Mouse (Mus musculus): Measurements from ENCODE around the gene Ppfibp1. TPM values are rescaled to one million over a fixed set of nuclear protein-coding genes. Genes with fewer than 3 reads are reported as not detected.

The Ppfibp1 gene
- polyA plus RNA-seq, 1 experiment, result 3.4 TPM

DNA sequence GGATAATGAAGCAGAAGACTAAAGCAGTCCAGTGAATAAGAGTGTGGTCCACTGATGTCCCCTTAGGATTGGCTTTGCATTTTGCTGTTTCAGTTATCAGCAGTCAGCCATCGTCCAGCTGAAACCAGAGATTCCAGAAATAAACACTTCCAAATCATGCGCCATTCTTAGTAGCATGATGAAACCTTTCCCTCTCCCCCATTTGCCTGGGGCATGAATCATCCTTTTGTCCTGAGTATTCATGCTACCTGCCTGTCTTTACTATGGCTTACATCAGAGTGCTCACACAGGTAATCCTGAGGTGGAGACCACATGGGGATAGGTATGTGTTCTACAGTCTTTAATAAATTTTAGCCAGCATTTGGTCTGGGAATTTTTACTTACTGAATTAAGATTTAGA, 11.4 kb downstream of the Ppfibp1 start:
- Histone ChIP-seq H3K4me3 (replicated peaks) (peak overlapping the region; percentile 64), H3K27me3 (replicated peaks) (no peaks in the 10 kb centered on the region), H3K36me3 (replicated peaks; ENCODE audit: low read length) (peaks cover 32% of the 10 kb centered on the region), H3K9me3 (no peaks in the 10 kb centered on the region), H3K4me1 (peaks cover 82% of the 10 kb centered on the region)
- TF ChIP-seq FLI1 (IDR thresholded peaks at IDR 0.05; ENCODE audit: low read length), result no peak
- TF ChIP-seq GATA1 (IDR thresholded peaks at IDR 0.05; ENCODE audit: borderline replicate concordance, low read length), result no peak

GRCm38 (mm10) chr6:146901929-146902328, 13.6 kb downstream of the Ppfibp1 start:
- H3K4me3 ChIP-seq (replicated peaks), result no peak overlapping the region
- TF ChIP-seq FLI1 (IDR thresholded peaks at IDR 0.05; ENCODE audit: low read length), result no peak
- no peak for TF ChIP-seq GATA1 (IDR thresholded peaks at IDR 0.05; ENCODE audit: borderline replicate concordance, low read length)

DNA sequence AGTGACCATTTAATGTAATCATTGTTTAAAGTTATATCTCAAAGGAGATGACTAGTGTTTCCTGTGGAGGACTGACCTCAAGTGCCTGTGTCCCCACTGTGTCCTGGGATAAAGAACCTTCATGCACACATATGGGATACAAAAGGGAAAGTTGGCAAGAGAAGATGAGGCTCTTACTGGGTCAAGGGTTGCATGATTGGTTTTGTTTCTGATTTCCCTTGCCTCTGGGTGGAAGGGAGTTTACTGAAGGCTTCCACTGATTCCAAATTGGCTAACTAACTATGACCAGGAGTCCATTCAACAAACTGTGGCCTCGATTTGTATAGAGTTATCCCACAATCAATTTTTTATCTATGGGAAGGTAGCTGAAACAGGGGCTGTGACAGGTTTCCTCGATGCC, 15.3 kb downstream of the Ppfibp1 start:
- TF ChIP-seq GATA1 (IDR thresholded peaks at IDR 0.05; ENCODE audit: borderline replicate concordance, low read length), result no peak
- TF ChIP-seq FLI1 (IDR thresholded peaks at IDR 0.05; ENCODE audit: low read length), result no peak
- peaks cover 26% of the 10 kb centered on the region for H3K36me3 ChIP-seq (replicated peaks; ENCODE audit: low read length)
- no peaks in the 10 kb centered on the region for H3K27me3 ChIP-seq (replicated peaks)
- peaks cover 95% of the 10 kb centered on the region for H3K4me1 ChIP-seq
- no peaks in the 10 kb centered on the region for H3K9me3 ChIP-seq
- peak overlapping the region; percentile 33 for H3K4me3 ChIP-seq (replicated peaks)

More at GRCm38 (mm10) chr6:146901929-146902328, 13.6 kb downstream of the Ppfibp1 start:
- Histone ChIP-seq H3K9me3 (no peaks in the 10 kb centered on the region), H3K27me3 (replicated peaks) (no peaks in the 10 kb centered on the region), H3K36me3 (replicated peaks; ENCODE audit: low read length) (peaks cover 30% of the 10 kb centered on the region), H3K4me1 (peaks cover 93% of the 10 kb centered on the region)

GRCm38 (mm10) chr6:146904707-146905106, 16.4 kb downstream of the Ppfibp1 start:
- Histone ChIP-seq H3K9me3 (no peaks in the 10 kb centered on the region), H3K4me3 (replicated peaks) (no peak overlapping the region), H3K36me3 (replicated peaks; ENCODE audit: low read length) (peaks cover 26% of the 10 kb centered on the region), H3K27me3 (replicated peaks) (no peaks in the 10 kb centered on the region), H3K4me1 (peaks cover 95% of the 10 kb centered on the region)
- TF ChIP-seq GATA1 (IDR thresholded peaks at IDR 0.05; ENCODE audit: borderline replicate concordance, low read length) (no peak), FLI1 (IDR thresholded peaks at IDR 0.05; ENCODE audit: low read length) (no peak)

- peak overlapping the region; percentile 72 for H3K4me3 ChIP-seq (replicated peaks)
- peaks cover 95% of the 10 kb centered on the region for H3K4me1 ChIP-seq
- peaks cover 21% of the 10 kb centered on the region for H3K36me3 ChIP-seq (replicated peaks; ENCODE audit: low read length)
- no peaks in the 10 kb centered on the region for H3K27me3 ChIP-seq (replicated peaks)
- H3K9me3 ChIP-seq, result no peaks in the 10 kb centered on the region
- TF ChIP-seq GATA1 (IDR thresholded peaks at IDR 0.05; ENCODE audit: borderline replicate concordance, low read length) (no peak), FLI1 (IDR thresholded peaks at IDR 0.05; ENCODE audit: low read length) (no peak)
Measured at GRCm38 (mm10) chr6:146906000-146906786, 17.9 kb downstream of the Ppfibp1 start.

GRCm38 (mm10) chr6:146907061-146907794, 18.9 kb downstream of the Ppfibp1 start:
- Histone ChIP-seq H3K4me1 (peaks cover 96% of the 10 kb centered on the region), H3K36me3 (replicated peaks; ENCODE audit: low read length) (peaks cover 19% of the 10 kb centered on the region), H3K9me3 (no peaks in the 10 kb centered on the region), H3K4me3 (replicated peaks) (peak overlapping the region; percentile 10), H3K27me3 (replicated peaks) (no peaks in the 10 kb centered on the region)
- TF ChIP-seq FLI1 (IDR thresholded peaks at IDR 0.05; ENCODE audit: low read length), result no peak
- TF ChIP-seq GATA1 (IDR thresholded peaks at IDR 0.05; ENCODE audit: borderline replicate concordance, low read length), result no peak

DNA sequence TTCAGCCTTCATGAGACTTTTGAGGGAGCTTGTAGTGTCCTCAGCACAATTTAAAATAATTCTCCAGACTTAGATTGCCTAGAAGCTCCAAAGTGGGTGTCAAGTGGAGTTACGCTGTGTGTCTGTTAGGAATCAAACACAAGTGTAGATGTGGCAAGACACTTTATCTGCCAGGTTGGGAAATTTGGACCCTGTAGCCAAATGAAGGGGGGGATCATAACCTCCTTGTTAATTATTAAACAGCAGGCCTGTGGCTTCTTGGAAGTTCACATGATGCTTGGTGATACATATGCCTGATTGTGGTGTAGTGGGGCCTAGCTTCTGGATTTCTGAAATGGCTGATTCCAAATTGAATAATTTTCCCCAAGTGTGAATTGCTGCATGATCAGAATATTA, 19.5 kb downstream of the Ppfibp1 start:
- Histone ChIP-seq H3K9me3 (no peaks in the 10 kb centered on the region), H3K36me3 (replicated peaks; ENCODE audit: low read length) (peaks cover 18% of the 10 kb centered on the region), H3K4me3 (replicated peaks) (no peak overlapping the region), H3K4me1 (peaks cover 100% of the 10 kb centered on the region), H3K27me3 (replicated peaks) (no peaks in the 10 kb centered on the region)
- no peak for TF ChIP-seq FLI1 (IDR thresholded peaks at IDR 0.05; ENCODE audit: low read length)
- TF ChIP-seq GATA1 (IDR thresholded peaks at IDR 0.05; ENCODE audit: borderline replicate concordance, low read length), result no peak

GRCm38 (mm10) chr6:146908801-146909200, 20.5 kb downstream of the Ppfibp1 start:
- H3K4me1 ChIP-seq, result peaks cover 100% of the 10 kb centered on the region
- TF ChIP-seq FLI1 (IDR thresholded peaks at IDR 0.05; ENCODE audit: low read length) (no peak), GATA1 (IDR thresholded peaks at IDR 0.05; ENCODE audit: borderline replicate concordance, low read length) (peak; percentile 70; the same call in 2 of the 3 replicates)

DNA sequence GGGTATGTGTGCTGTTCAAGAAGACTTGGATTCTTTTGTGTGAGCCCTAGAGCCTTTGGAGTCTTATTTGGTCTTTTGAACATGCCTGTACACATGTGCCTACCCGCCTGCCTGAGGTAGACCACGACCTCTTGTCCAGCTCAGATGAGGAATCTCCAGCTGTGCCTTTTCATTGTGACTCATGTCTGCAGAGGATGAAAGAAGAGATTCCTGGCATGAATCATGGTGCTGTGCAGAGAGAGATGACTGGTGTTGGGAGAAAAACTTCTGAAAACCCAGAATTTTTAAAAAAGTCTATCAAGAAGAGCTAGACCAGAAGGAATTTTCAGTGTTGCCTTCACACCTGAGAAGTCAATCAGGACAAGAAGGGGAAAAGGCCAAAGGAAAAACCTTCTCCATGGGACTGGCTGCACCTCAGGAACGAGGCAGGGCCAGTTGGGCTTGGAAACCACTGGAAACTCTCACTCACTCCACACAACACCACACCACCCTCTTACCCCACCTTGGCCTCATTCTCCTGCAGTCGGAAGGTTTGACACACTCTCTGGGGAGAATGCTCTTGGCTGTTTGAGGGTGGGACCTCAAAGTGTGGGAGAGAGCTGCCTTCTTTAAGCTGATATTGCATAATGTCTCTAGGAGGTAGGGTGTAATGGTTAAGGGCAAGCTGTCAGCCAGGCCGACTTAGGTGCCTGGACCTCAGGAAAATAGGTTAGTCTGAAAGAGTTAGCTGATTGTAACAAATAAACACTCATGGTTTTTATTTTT, 21.6 kb downstream of the Ppfibp1 start:
- Histone ChIP-seq H3K4me3 (replicated peaks) (peak overlapping the region; percentile 4), H3K4me1 (peaks cover 100% of the 10 kb centered on the region), H3K27me3 (replicated peaks) (no peaks in the 10 kb centered on the region), H3K9me3 (no peaks in the 10 kb centered on the region), H3K36me3 (replicated peaks; ENCODE audit: low read length) (peaks cover 13% of the 10 kb centered on the region)
- TF ChIP-seq FLI1 (IDR thresholded peaks at IDR 0.05; ENCODE audit: low read length), result no peak
- no peak for TF ChIP-seq GATA1 (IDR thresholded peaks at IDR 0.05; ENCODE audit: borderline replicate concordance, low read length)

More at GRCm38 (mm10) chr6:146908801-146909200, 20.5 kb downstream of the Ppfibp1 start:
- Histone ChIP-seq H3K9me3 (no peaks in the 10 kb centered on the region), H3K27me3 (replicated peaks) (no peaks in the 10 kb centered on the region), H3K4me3 (replicated peaks) (peak overlapping the region; percentile 83), H3K36me3 (replicated peaks; ENCODE audit: low read length) (peaks cover 17% of the 10 kb centered on the region)
